Mouse (Mus musculus) hindbrain, embryonic 16.5 days (tissue): ENCODE measurements around the gene Dapp1. TPM values are rescaled to one million over a fixed set of nuclear protein-coding genes. Genes with fewer than 3 reads are reported as not detected.

ENCODE experiments used
- ATAC-seq: fragments of 200-750 bp; cut with Nextera tagmentation; 2 replicates; pipeline ENCODE4 v1.8.0; 2017; ENCODE audit warnings: moderate TSS enrichment, moderate library complexity
- H3K27ac ChIP-seq: fragments of 300-500 bp; sonication (generic); 2 replicates; pipeline ENCODE4 v1.5.1; 2014; ENCODE audit warnings: low read depth, mild to moderate bottlenecking, control low read depth, low read length, moderate library complexity
- H3K27me3 ChIP-seq: fragments of 300-500 bp; sonication (generic); replicated peaks from 2 replicates; pipeline ENCODE4 v1.6.1; 2014; ENCODE audit warnings: low read length; ENCODE audit not compliant: control insufficient read depth, insufficient read depth
- H3K36me3 ChIP-seq: fragments of 300-500 bp; sonication (generic); 2 replicates; pipeline ENCODE4 v1.6.1; 2014; ENCODE audit warnings: mild to moderate bottlenecking, low read length, moderate library complexity, mixed read lengths; ENCODE audit not compliant: control insufficient read depth, insufficient read depth
- H3K4me1 ChIP-seq: fragments of 300-500 bp; sonication (generic); 2 replicates; pipeline ENCODE4 v1.6.1; 2014; ENCODE audit warnings: low read depth, low read length; ENCODE audit not compliant: control insufficient read depth, insufficient read depth
- H3K4me2 ChIP-seq: fragments of 300-500 bp; sonication (generic); 2 replicates; pipeline ENCODE4 v1.6.1; 2014; ENCODE audit warnings: mild to moderate bottlenecking, low read length, control low read depth, moderate library complexity
- H3K4me3 ChIP-seq: fragments of 300-500 bp; sonication (generic); 2 replicates; pipeline ENCODE4 v1.5.1; 2014; ENCODE audit warnings: mild to moderate bottlenecking, low read length, control low read depth, moderate library complexity
- H3K9ac ChIP-seq: fragments of 300-500 bp; sonication (generic); 2 replicates; pipeline ENCODE4 v1.6.1; 2014; ENCODE audit warnings: low read depth, mild to moderate bottlenecking, control low read depth, low read length, moderate library complexity
- H3K9me3 ChIP-seq: fragments of 300-500 bp; sonication (generic); 2 replicates; pipeline ENCODE4 v1.6.1; 2014; ENCODE audit warnings: mild to moderate bottlenecking, low read length, moderate library complexity; ENCODE audit not compliant: control insufficient read depth
- WGBS: fragments of 180-500 bp; shearing (Covaris S2); extraction: QIAGEN DNeasy Blood & Tissue Kit; methylation state at CpG from one replicate; pipeline ENCODE4 v1.1.7; 2014; 5-methylcytosine and 5-hydroxymethylcytosine counted together
- polyA plus RNA-seq: library from polyadenylated mRNA; unstranded; fragments of >200 nt; fragmentation: Nextera tagmentation; extraction: Ambion mirVana; gene quantifications from 2 replicates; pipeline ENCODE4 v1.2.1, GENCODE M21; 2015

The Dapp1 gene
- polyA plus RNA-seq, 1 experiment from 2014 or later = 3.0 TPM

- H3K36me3 ChIP-seq = no peaks in the 10 kb centered on the region
- no peaks in the 10 kb centered on the region; the same call in 1 of the 2 replicates for H3K4me1 ChIP-seq
- no peak overlapping the region for H3K4me3 ChIP-seq
- WGBS = 63% methylated on average over 14 of the region's 14 CpGs
- 0 out of 2 replicates have a peak overlapping the region, but pooled peaks have one; percentile 13 for H3K4me2 ChIP-seq
- H3K9me3 ChIP-seq = no peaks in the 10 kb centered on the region
- H3K27ac ChIP-seq = no peak overlapping the region
- no peak for ATAC-seq
- no peak overlapping the region for H3K9ac ChIP-seq
- no peaks in the 10 kb centered on the region for H3K27me3 ChIP-seq
Observed at GRCm38 (mm10) chr3:137998491-137999223, 17.3 kb upstream of the Dapp1 start.

GRCm38 (mm10) chr3:137995486-137995885, 14.1 kb upstream of the Dapp1 start:
- WGBS = 64% methylated on average over 7 of the region's 7 CpGs
- no peak overlapping the region for H3K4me2 ChIP-seq
- H3K27ac ChIP-seq = no peak overlapping the region
- ATAC-seq = no peak
- no peaks in the 10 kb centered on the region for H3K9me3 ChIP-seq
- H3K36me3 ChIP-seq = no peaks in the 10 kb centered on the region
- no peaks in the 10 kb centered on the region; the same call in 1 of the 2 replicates for H3K4me1 ChIP-seq
- H3K4me3 ChIP-seq = no peak overlapping the region
- H3K9ac ChIP-seq = no peak overlapping the region
- H3K27me3 ChIP-seq = no peaks in the 10 kb centered on the region

GRCm38 (mm10) chr3:137994196-137994595, 12.9 kb upstream of the Dapp1 start:
- Histone ChIP-seq H3K4me2 (no peak overlapping the region), H3K27ac (no peak overlapping the region), H3K9ac (no peak overlapping the region), H3K9me3 (no peaks in the 10 kb centered on the region), H3K4me1 (no peaks in the 10 kb centered on the region; the same call in 1 of the 2 replicates), H3K36me3 (no peaks in the 10 kb centered on the region), H3K27me3 (no peaks in the 10 kb centered on the region), H3K4me3 (no peak overlapping the region)
- no peak for ATAC-seq
- 56% methylated on average over 2 of the region's 2 CpGs for WGBS

- 76% methylated on average over 5 of the region's 5 CpGs for WGBS
- no peak overlapping the region for H3K4me3 ChIP-seq
- H3K9ac ChIP-seq = no peak overlapping the region
- no peaks in the 10 kb centered on the region for H3K36me3 ChIP-seq
- ATAC-seq = no peak
- no peak overlapping the region for H3K4me2 ChIP-seq
- no peaks in the 10 kb centered on the region for H3K27me3 ChIP-seq
- H3K9me3 ChIP-seq = no peaks in the 10 kb centered on the region
- no peak overlapping the region for H3K27ac ChIP-seq
- no peaks in the 10 kb centered on the region for H3K4me1 ChIP-seq
Observed at GRCm38 (mm10) chr3:137992366-137992765, 11.0 kb upstream of the Dapp1 start.

- Histone ChIP-seq H3K27ac (no peak overlapping the region), H3K4me1 (no peaks in the 10 kb centered on the region), H3K4me3 (no peak overlapping the region), H3K4me2 (no peak overlapping the region), H3K9ac (no peak overlapping the region), H3K36me3 (no peaks in the 10 kb centered on the region), H3K9me3 (no peaks in the 10 kb centered on the region), H3K27me3 (no peaks in the 10 kb centered on the region)
- 16% methylated on average over 11 of the region's 11 CpGs for WGBS
- peak; percentile 83 for ATAC-seq
Observed at GRCm38 (mm10) chr3:137991183-137991582, 9.8 kb upstream of the Dapp1 start.

- Histone ChIP-seq H3K27me3 (no peaks in the 10 kb centered on the region), H3K9me3 (no peaks in the 10 kb centered on the region), H3K4me1 (no peaks in the 10 kb centered on the region), H3K4me2 (no peak overlapping the region), H3K4me3 (no peak overlapping the region), H3K27ac (no peak overlapping the region), H3K9ac (no peak overlapping the region), H3K36me3 (no peaks in the 10 kb centered on the region)
- ATAC-seq = no peak
- WGBS = 93% methylated on average over 9 of the region's 9 CpGs
Observed at GRCm38 (mm10) chr3:137989405-137989804, 8.1 kb upstream of the Dapp1 start.

- no peaks in the 10 kb centered on the region for H3K36me3 ChIP-seq
- H3K27me3 ChIP-seq = no peaks in the 10 kb centered on the region
- peaks cover 5% of the 10 kb centered on the region for H3K4me1 ChIP-seq
- peak overlapping the region; percentile 49 for H3K4me2 ChIP-seq
- peak overlapping the region; percentile 32 for H3K4me3 ChIP-seq
- no peaks in the 10 kb centered on the region for H3K9me3 ChIP-seq
- no peak overlapping the region for H3K27ac ChIP-seq
- WGBS = 40% methylated on average over 15 of the region's 15 CpGs
- ATAC-seq = no peak
- H3K9ac ChIP-seq = peak overlapping the region; percentile 58
Observed at GRCm38 (mm10) chr3:137980435-137981381, 637 bp downstream of the Dapp1 start.

GRCm38 (mm10) chr3:137978233-137978632, 3.1 kb downstream of the Dapp1 start:
- H3K4me1 ChIP-seq = peaks cover 5% of the 10 kb centered on the region
- ATAC-seq = no peak
- WGBS = 79% methylated on average over 5 of the region's 5 CpGs
- no peak overlapping the region for H3K27ac ChIP-seq
- no peak overlapping the region for H3K4me3 ChIP-seq
- H3K36me3 ChIP-seq = no peaks in the 10 kb centered on the region
- H3K9me3 ChIP-seq = no peaks in the 10 kb centered on the region
- H3K27me3 ChIP-seq = no peaks in the 10 kb centered on the region
- no peak overlapping the region for H3K9ac ChIP-seq
- no peak overlapping the region for H3K4me2 ChIP-seq

- peaks cover 5% of the 10 kb centered on the region for H3K4me1 ChIP-seq
- H3K36me3 ChIP-seq = no peaks in the 10 kb centered on the region
- 28% methylated on average over 6 of the region's 6 CpGs for WGBS
- peak; percentile 84 for ATAC-seq
- no peak overlapping the region for H3K9ac ChIP-seq
- no peak overlapping the region for H3K4me3 ChIP-seq
- no peaks in the 10 kb centered on the region for H3K9me3 ChIP-seq
- no peaks in the 10 kb centered on the region for H3K27me3 ChIP-seq
- peak overlapping the region; percentile 55 for H3K27ac ChIP-seq
- no peak overlapping the region for H3K4me2 ChIP-seq
Observed at GRCm38 (mm10) chr3:137977629-137978041, 3.7 kb downstream of the Dapp1 start.
